Mouse (Mus musculus): ENCODE measurements around the gene Slc7a9. TPM values are rescaled to one million over a fixed set of nuclear protein-coding genes. Genes with fewer than 3 reads are reported as not detected.

Slc7a9 gene
- polyA plus RNA-seq, 1 experiment from 2014 or later = 0.17 TPM

Other genes with a start within 250 kb of the Slc7a9 start
- 11.2 and 11.8 TPM in 2 replicates for gene Lrp3, start 233.3 kb upstream of the Slc7a9 start, polyA plus RNA-seq (2015; fragmentation: Nextera tagmentation; extraction: Ambion mirVana)
- 15.0 and 17.2 TPM in 2 replicates for gene Gpatch1, start 130.4 kb upstream of the Slc7a9 start, polyA plus RNA-seq (2015; fragmentation: Nextera tagmentation; extraction: Ambion mirVana)
- gene Rhpn2, start 114.6 kb upstream of the Slc7a9 start, polyA plus RNA-seq (2015; fragmentation: Nextera tagmentation; extraction: Ambion mirVana) = 4.6 and 5.2 TPM in 2 replicates
- 15.6 and 17.1 TPM in 2 replicates for gene Faap24, start 52.0 kb upstream of the Slc7a9 start, polyA plus RNA-seq (2015; fragmentation: Nextera tagmentation; extraction: Ambion mirVana)
- gene Cep89, start 51.8 kb upstream of the Slc7a9 start, polyA plus RNA-seq (2015; fragmentation: Nextera tagmentation; extraction: Ambion mirVana) = 38.2 and 44.9 TPM in 2 replicates
- 0.39 TPM in 1 of 2 replicates, not detected in the other for gene Tdrd12, start 88.9 kb downstream of the Slc7a9 start, polyA plus RNA-seq (2015; fragmentation: Nextera tagmentation; extraction: Ambion mirVana)
- gene Nudt19, start 107.5 kb downstream of the Slc7a9 start, polyA plus RNA-seq (2015; fragmentation: Nextera tagmentation; extraction: Ambion mirVana) = 49.5 and 50.0 TPM in 2 replicates
- gene Rgs9bp, start 136.8 kb downstream of the Slc7a9 start, polyA plus RNA-seq (2015; fragmentation: Nextera tagmentation; extraction: Ambion mirVana) = 0.19 and 0.20 TPM in 2 replicates
- 41.7 and 42.5 TPM in 2 replicates for gene Ankrd27, start 137.4 kb downstream of the Slc7a9 start, polyA plus RNA-seq (2015; fragmentation: Nextera tagmentation; extraction: Ambion mirVana)
- gene Pdcd5, start 198.7 kb downstream of the Slc7a9 start, polyA plus RNA-seq (2015; fragmentation: Nextera tagmentation; extraction: Ambion mirVana) = 232 and 243 TPM in 2 replicates